Mouse (Mus musculus) monocyte, adult 59 days (primary cell): ENCODE data around the gene Tbc1d12. TPM values are rescaled to one million over a fixed set of nuclear protein-coding genes. Genes with fewer than 3 reads are reported as not detected.

Experiments
- total RNA-seq, 2 experiments: library from RNA; stranded (reverse); gene quantifications; one replicate each; pipeline ENCODE4 v1.2.4; 2023

Tbc1d12 gene
- 1 to 10 TPM; 4.0 to 4.6 TPM for total RNA-seq

DNA sequence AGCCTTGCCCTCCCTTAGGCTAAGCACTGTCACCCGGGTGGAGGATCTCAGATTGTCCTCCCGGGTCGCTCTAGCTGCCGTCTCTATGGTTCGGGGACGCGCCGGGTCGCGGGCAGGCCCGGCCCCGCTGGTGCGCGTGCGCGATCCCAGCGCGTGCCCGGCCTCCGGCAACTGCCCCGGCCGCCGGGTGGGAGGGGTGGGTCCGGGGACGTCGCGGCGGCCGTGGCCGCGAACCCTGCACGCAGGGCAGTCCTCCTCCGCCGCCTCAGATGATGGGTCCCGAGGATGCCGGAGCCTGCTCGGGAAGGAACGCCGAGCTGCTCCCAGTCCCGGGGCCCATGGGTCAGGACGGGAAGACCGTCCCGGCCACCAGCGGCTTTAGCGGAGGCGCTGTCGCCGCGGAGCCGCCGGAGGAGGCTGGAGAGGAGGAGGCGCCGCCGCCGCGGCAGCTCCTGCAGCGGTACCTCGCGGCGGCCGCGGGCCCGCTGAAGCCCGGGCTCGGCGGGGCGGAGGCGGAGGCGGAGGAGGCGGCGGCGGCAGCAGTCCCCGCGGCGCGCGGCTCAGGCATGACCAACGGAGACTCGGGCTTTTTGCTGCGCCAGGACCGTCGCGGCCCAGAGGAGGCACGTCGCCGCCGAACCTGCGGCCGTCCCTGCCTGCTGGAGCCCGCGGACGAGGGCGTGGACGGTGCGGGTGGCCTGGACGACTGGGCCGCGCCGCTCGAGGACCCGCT is at the start of gene Tbc1d12:
Tbc1d12 (plus strand) TSS at position 142 of the 733 bp plus-strand sequence.

DNA sequence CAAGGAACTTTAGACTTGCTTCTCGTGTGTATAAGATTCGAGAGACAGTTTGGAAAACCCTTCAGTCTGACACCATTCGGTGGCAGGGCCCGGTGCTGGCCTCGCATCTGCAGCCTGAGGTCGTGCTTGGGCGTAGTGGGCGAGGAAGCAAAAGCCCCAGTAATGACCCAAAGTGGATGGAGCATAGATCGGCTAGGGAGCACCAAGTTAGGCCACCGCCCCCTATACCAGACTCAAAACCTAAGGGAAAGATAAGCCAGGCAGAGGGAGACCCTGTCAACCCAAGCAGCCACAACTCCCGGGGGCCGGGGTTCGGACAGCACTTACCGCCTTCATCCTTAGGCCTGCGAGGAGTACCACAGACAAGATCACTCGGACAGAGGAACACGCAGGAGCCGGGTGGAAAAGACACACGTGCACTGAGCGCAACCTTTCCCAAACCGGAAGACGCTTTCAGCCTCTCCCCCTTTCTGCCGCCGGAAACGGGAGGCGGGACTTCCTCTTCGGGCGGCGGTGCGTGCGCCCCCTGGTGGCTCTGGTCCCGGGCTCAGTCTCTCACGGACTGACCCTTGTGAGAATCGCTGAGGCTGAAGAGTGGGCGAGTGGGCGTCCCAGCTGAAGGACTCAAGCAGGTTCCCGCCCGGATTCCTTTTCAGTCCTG is 17.5 kb upstream of the Tbc1d12 start, which contains the start of gene Noc3l:
Noc3l (minus strand) TSS at position 472 of the 661 bp plus-strand sequence.

DNA sequence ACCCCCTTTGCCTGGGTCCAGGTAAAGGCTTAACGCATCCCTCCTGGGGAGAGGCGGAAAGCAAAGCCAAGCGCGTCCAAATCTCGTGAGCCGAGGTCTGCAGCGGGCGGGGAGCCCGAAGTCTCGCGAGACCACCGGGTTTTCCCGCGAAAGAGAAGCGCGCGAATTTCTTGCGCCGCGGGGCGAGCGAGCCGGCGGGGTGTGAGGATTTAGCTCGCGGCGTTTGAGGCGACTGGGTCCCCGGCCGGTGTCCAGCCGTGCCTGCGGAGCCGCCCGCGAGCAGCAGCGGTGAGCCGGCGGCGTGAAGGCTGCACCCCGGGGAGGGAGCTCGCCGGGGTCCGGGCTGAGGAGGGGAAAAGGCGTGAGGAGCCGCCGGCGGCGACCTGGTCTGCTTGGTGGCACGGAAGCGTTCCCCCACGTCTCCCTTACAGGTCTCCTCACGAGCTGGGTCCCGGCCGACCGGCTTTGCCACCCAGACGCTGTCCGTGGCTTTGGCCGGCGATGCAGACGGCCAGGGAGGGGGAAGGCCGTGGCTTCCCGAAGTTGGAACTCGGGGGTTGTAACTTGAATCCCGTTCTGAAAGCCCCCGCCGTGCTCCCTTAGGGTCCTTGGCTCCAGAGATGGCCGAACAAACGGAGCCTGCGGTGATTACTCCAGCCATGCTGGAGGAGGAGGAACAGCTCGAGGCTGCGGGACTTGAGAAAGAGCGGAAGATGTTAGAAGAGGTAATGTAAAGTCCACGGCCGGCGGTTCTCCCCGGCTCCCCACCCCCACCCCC is 94.6 kb downstream of the Tbc1d12 start, which contains the start of gene Hells:
Hells (plus strand) TSS at position 128 of the 778 bp plus-strand sequence.

Other genes with a start within 250 kb of the Tbc1d12 start
- gene Noc3l, start 17.3 kb upstream of the Tbc1d12 start, total RNA-seq = 1 to 10 TPM; 9.0 to 10.0 TPM
- 1 to 10 TPM; 4.5 to 4.7 TPM for gene Hells, start 94.3 kb downstream of the Tbc1d12 start, total RNA-seq
- gene Cyp2c55, start 170.4 kb downstream of the Tbc1d12 start, total RNA-seq = not detected
- gene Cyp2c65, start 224.4 kb downstream of the Tbc1d12 start, total RNA-seq = not detected